Mouse (Mus musculus): ENCODE measurements around the gene Olfr826. TPM values are rescaled to one million over a fixed set of nuclear protein-coding genes. Genes with fewer than 3 reads are reported as not detected.

Gene Olfr826
- polyA plus RNA-seq (2012; rRNA removed) = not detected in 2 replicates

DNA sequence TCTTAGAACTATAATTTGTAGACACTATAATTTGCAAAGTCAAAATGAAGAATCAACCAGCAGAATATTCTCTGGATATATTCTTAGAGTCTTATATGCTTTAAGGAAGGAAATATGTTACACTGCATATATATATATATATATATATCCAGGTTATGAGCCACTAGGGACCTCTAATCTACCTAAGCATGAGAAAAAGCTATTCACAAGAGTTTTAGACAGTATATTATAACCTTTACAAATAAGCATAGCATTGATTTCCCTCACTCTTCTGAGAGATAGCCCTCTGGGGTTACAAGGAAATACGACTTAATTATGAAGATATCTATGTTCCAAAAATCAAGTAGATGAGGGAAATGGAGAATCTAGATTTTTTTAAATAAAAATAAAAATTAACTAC lies at the start of gene Olfr826:
Gene Olfr826 (minus strand): TSS at position 101 of the 400 bp plus-strand sequence.

GRCm38 (mm10) chr10:130214303-130214702 lies 30.3 kb upstream of the Olfr826 start, which contains the start of gene Olfr827:
TSS of gene Olfr827 (minus strand) at chr10:130214403.

GRCm38 (mm10) chr10:130166666-130167065 lies 17.3 kb downstream of the Olfr826 start, which contains the start of gene Olfr825:
TSS of gene Olfr825 (minus strand) at chr10:130166766.

GRCm38 (mm10) chr10:130129900-130130299 lies 54.1 kb downstream of the Olfr826 start, which contains the start of gene Olfr824:
TSS of gene Olfr824 (minus strand) at chr10:130130000.

Other genes starting within 250 kb of the Olfr826 start
- gene Olfr818, start 235.1 kb downstream of the Olfr826 start, polyA plus RNA-seq (2012; rRNA removed) = not detected in 2 replicates
- not detected in 2 replicates for gene Olfr819, start 216.9 kb downstream of the Olfr826 start, polyA plus RNA-seq (2012; rRNA removed)
- gene Olfr247, start 208.0 kb downstream of the Olfr826 start, polyA plus RNA-seq (2012; rRNA removed) = not detected in 2 replicates
- gene Gm10310, start 199.1 kb downstream of the Olfr826 start, polyA plus RNA-seq (2012; rRNA removed) = not detected in 2 replicates
- not detected in 2 replicates for gene Olfr820, start 171.6 kb downstream of the Olfr826 start, polyA plus RNA-seq (2012; rRNA removed)
- not detected in 2 replicates for gene Olfr821, start 153.8 kb downstream of the Olfr826 start, polyA plus RNA-seq (2012; rRNA removed)
- gene Olfr822, start 113.0 kb downstream of the Olfr826 start, polyA plus RNA-seq (2012; rRNA removed) = not detected in 2 replicates
- gene Olfr823, start 68.8 kb downstream of the Olfr826 start, polyA plus RNA-seq (2012; rRNA removed) = not detected in 2 replicates
- gene Olfr824, start 54.2 kb downstream of the Olfr826 start, polyA plus RNA-seq (2012; rRNA removed) = 0.06 and 0.18 TPM in 2 replicates
- not detected in 2 replicates for gene Olfr825, start 17.4 kb downstream of the Olfr826 start, polyA plus RNA-seq (2012; rRNA removed)
- not detected in 2 replicates for gene Olfr827, start 30.2 kb upstream of the Olfr826 start, polyA plus RNA-seq (2012; rRNA removed)
- not detected in 2 replicates for gene Neurod4, start 96.1 kb upstream of the Olfr826 start, polyA plus RNA-seq (2012; rRNA removed)
- 0.95 and 0.97 TPM in 2 replicates for gene Tespa1, start 138.7 kb upstream of the Olfr826 start, polyA plus RNA-seq (2012; rRNA removed)
- gene Vmn2r84, start 210.1 kb upstream of the Olfr826 start, polyA plus RNA-seq (2012; rRNA removed) = not detected in 2 replicates
- not detected in 2 replicates for gene Vmn2r85, start 245.5 kb upstream of the Olfr826 start, polyA plus RNA-seq (2012; rRNA removed)